Mouse (Mus musculus) gastrocnemius, adult 18-20 months (tissue): ENCODE data around the gene Dnal4. TPM values are rescaled to one million over a fixed set of nuclear protein-coding genes. Genes with fewer than 3 reads are reported as not detected.

Source experiments
- DNase-seq: peaks from one replicate; pipeline ENCODE4 v3.0.0; 2021; ENCODE audit warnings: low spot score
- total RNA-seq, 2 experiments: library from RNA; stranded (reverse); gene quantifications; 2 replicates each; pipeline ENCODE4 v1.2.3; 2021

The Dnal4 gene
- total RNA-seq, 2 experiments from 2014 or later: 5.7 to 6.5 TPM

DNA sequence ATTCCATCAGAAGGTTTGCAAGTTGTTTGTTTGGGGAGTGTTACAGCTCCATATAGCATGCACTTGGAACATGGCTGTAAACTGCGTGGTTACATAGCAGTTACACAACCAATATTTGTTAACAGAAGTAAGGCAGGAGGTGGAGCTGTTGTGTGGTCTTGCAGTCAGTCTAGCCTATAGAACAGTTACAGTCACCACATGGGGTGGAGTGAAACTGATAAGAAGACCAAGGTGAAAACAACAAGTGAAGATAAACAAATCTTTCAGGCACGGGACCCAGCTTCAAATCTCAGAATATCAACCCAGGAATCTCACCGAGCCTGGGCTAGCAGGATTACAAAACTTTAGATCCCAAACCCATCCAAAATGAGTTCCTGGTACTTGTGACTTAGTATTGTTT lies 36.9 kb downstream of the Dnal4 start:
- DNase-seq: no peak

DNA sequence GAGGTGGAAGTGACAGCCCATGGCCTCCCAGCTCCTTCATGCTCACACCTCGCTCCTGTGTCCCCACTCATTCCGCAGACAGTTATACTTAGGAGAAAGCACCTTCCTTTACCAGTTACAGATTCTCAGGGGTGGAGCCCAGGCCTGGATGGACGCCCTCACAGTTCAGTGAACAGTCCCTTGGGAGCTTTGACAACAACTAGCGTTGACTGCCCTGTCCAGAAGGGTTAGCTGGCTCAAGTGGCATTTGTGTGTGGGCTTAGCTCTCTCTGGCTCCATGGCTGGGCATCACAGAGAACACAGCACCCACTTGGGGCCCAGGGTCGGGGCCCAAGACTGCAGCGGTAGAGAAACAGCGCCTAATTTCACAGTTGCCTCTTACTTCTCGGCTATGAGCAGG lies 43.3 kb downstream of the Dnal4 start:
- DNase-seq: peak; percentile 76

- no peak for DNase-seq
Measured at GRCm38 (mm10) chr15:79733640-79734039, 44.0 kb downstream of the Dnal4 start.

GRCm38 (mm10) chr15:79733192-79733591 lies 44.5 kb downstream of the Dnal4 start:
- DNase-seq: peak; percentile 72

- DNase-seq: no peak
Measured at GRCm38 (mm10) chr15:79731554-79731953, 46.1 kb downstream of the Dnal4 start.

GRCm38 (mm10) chr15:79728731-79729388 lies 48.8 kb downstream of the Dnal4 start:
- DNase-seq: no peak

- DNase-seq: no peak
Measured at GRCm38 (mm10) chr15:79728311-79728710, 49.3 kb downstream of the Dnal4 start.

DNA sequence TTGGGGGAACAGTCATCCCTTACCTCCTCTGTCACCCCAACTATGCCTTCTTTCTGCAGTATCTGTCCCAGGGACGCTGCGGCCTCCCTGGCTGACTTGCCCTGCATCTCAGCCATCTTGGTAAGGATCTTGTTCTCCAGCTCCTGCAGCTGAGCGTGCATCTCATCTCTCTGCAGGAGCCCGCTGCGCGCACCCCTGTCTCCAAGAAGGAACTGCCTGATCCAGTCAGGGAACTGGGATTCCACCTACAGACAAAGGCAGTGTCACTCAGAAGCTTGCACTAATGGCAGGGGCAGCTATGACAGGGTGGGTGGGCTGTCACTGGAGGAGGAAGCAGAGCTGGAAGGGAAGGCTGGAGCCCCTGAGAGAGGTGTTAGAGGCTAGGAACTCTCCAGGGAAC lies 49.8 kb downstream of the Dnal4 start:
- DNase-seq: no peak

GRCm38 (mm10) chr15:79725190-79725789 lies 52.4 kb downstream of the Dnal4 start:
- peak; percentile 78 for DNase-seq

- peak; percentile 77 for DNase-seq
Measured at GRCm38 (mm10) chr15:79723439-79723838, 54.2 kb downstream of the Dnal4 start.

GRCm38 (mm10) chr15:79720796-79721195 lies 56.9 kb downstream of the Dnal4 start:
- DNase-seq: no peak

GRCm38 (mm10) chr15:79720267-79720666 lies 57.4 kb downstream of the Dnal4 start:
- DNase-seq: no peak

GRCm38 (mm10) chr15:79716710-79717109 lies 60.9 kb downstream of the Dnal4 start:
- no peak for DNase-seq

- DNase-seq: no peak
Measured at GRCm38 (mm10) chr15:79715646-79716045, 62.0 kb downstream of the Dnal4 start.

Other genes with a start within 250 kb of the Dnal4 start
- 10 to 100 TPM; 52.5 to 75.6 TPM for gene Ddx17, start 231.1 kb downstream of the Dnal4 start, total RNA-seq
- not detected for gene Dmc1, start 172.7 kb downstream of the Dnal4 start, total RNA-seq
- gene Fam227a, start 118.9 kb downstream of the Dnal4 start, total RNA-seq: under 1 TPM; 0.46 to 0.69 TPM
- gene Cby1, start 118.7 kb downstream of the Dnal4 start, total RNA-seq: 10 to 100 TPM; 13.4 to 15.2 TPM
- 10 to 100 TPM; 57.0 to 60.2 TPM for gene Tomm22, start 107.0 kb downstream of the Dnal4 start, total RNA-seq
- gene Josd1, start 89.9 kb downstream of the Dnal4 start, total RNA-seq: 10 to 100 TPM; 13.9 to 17.6 TPM
- gene Gtpbp1, start 87.0 kb downstream of the Dnal4 start, total RNA-seq: 10 to 100 TPM; 25.2 to 28.1 TPM
- gene Sun2, start 35.3 kb downstream of the Dnal4 start, total RNA-seq: 10 to 100 TPM; 79.0 to 81.8 TPM
- under 1 TPM; 0.50 to 0.76 TPM for gene Nptxr, start 26.9 kb upstream of the Dnal4 start, total RNA-seq
- gene Npcd, start 56.4 kb upstream of the Dnal4 start, total RNA-seq: under 1 TPM in 1 of 2 experiments, not detected in 1; 0.55 TPM
- 1 to 10 TPM; 7.0 to 7.8 TPM for gene Cbx6, start 56.8 kb upstream of the Dnal4 start, total RNA-seq
- 1 to 10 TPM; 1.6 to 2.3 TPM for gene Apobec3, start 113.8 kb upstream of the Dnal4 start, total RNA-seq
- 10 to 100 TPM; 20.5 to 22.9 TPM for gene Cbx7, start 193.3 kb upstream of the Dnal4 start, total RNA-seq
- 10 to 100 TPM; 12.9 to 22.1 TPM for gene Pdgfb, start 237.1 kb upstream of the Dnal4 start, total RNA-seq